Mouse (Mus musculus) lung, postnatal 36 days (tissue): ENCODE data around the gene Nln.

Experiments
- DNase-seq: peaks from one replicate; pipeline ENCODE4 v3.0.0; 2022; ENCODE audit warnings: mixed read lengths

Gene Nln

GRCm38 (mm10) chr13:104095955-104096354 is 13.5 kb downstream of the Nln start:
- DNase-seq = peak; percentile 45

GRCm38 (mm10) chr13:104094531-104095385 is 14.7 kb downstream of the Nln start:
- DNase-seq = peak; percentile 59

GRCm38 (mm10) chr13:104091734-104092133 is 17.7 kb downstream of the Nln start:
- DNase-seq = no peak

GRCm38 (mm10) chr13:104089387-104089786 is 20.0 kb downstream of the Nln start:
- peak; percentile 62 for DNase-seq

GRCm38 (mm10) chr13:104084600-104084999 is 24.8 kb downstream of the Nln start:
- no peak for DNase-seq

GRCm38 (mm10) chr13:104082504-104082903 is 26.9 kb downstream of the Nln start:
- DNase-seq = no peak

- DNase-seq = no peak
Measured at GRCm38 (mm10) chr13:104076993-104077392, 32.4 kb downstream of the Nln start.

- DNase-seq = peak; percentile 79
Measured at GRCm38 (mm10) chr13:104074731-104075130, 34.7 kb downstream of the Nln start.

- DNase-seq = no peak
Measured at GRCm38 (mm10) chr13:104074230-104074629, 35.2 kb downstream of the Nln start.

GRCm38 (mm10) chr13:104072351-104072750 is 37.1 kb downstream of the Nln start:
- no peak for DNase-seq

- peak; percentile 75 for DNase-seq
Measured at GRCm38 (mm10) chr13:104070703-104071102, 38.7 kb downstream of the Nln start.

GRCm38 (mm10) chr13:104069216-104069615 is 40.2 kb downstream of the Nln start:
- DNase-seq = peak; percentile 20

GRCm38 (mm10) chr13:104065649-104066347 is 43.6 kb downstream of the Nln start:
- no peak for DNase-seq

GRCm38 (mm10) chr13:104063061-104063460 is 46.4 kb downstream of the Nln start:
- DNase-seq = no peak

- DNase-seq = peak; percentile 41
Measured at GRCm38 (mm10) chr13:104061975-104062750, 47.3 kb downstream of the Nln start.

GRCm38 (mm10) chr13:104060231-104060630 is 49.2 kb downstream of the Nln start:
- DNase-seq = no peak

GRCm38 (mm10) chr13:104059536-104059935 is 49.9 kb downstream of the Nln start:
- DNase-seq = no peak

- DNase-seq = no peak
Measured at GRCm38 (mm10) chr13:104058761-104059160, 50.7 kb downstream of the Nln start.

GRCm38 (mm10) chr13:104052271-104052753 is 57.1 kb downstream of the Nln start:
- no peak for DNase-seq

GRCm38 (mm10) chr13:104048835-104049234 is 60.6 kb downstream of the Nln start:
- DNase-seq = peak; percentile 80

GRCm38 (mm10) chr13:104045108-104045507 is 64.3 kb downstream of the Nln start:
- no peak for DNase-seq

- DNase-seq = no peak
Measured at GRCm38 (mm10) chr13:104044332-104044731, 65.1 kb downstream of the Nln start.

- DNase-seq = peak; percentile 62
Measured at GRCm38 (mm10) chr13:104042738-104043137, 66.7 kb downstream of the Nln start.
